Mouse (Mus musculus) kidney, postnatal 14 days (tissue): ENCODE measurements around the gene Pik3ca.

Experiments used
- DNase-seq: peaks from one replicate; pipeline ENCODE4 v3.0.0; 2022; ENCODE audit warnings: mixed read lengths

The Pik3ca gene

DNA sequence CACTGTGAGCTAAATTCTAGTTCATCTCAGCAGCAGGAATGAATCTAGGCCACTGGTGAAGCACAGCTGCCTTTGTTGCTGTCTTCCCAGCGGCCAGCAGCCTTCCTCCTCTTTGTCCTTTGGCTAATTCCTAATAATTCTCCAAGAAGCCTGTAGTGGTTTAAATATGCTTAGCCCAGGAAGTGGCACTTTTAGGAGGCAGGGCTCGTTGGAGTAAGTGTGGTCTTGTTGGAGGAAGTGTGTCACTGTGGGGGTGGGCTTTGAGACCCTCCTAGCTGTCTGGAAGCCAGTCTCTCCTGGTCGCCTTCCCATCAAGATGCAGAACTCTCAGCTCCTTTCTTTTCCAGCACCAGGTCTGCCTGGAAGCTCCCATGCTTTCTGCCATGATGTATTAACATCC is 108.4 kb downstream of the Pik3ca start:
- no peak for DNase-seq

DNA sequence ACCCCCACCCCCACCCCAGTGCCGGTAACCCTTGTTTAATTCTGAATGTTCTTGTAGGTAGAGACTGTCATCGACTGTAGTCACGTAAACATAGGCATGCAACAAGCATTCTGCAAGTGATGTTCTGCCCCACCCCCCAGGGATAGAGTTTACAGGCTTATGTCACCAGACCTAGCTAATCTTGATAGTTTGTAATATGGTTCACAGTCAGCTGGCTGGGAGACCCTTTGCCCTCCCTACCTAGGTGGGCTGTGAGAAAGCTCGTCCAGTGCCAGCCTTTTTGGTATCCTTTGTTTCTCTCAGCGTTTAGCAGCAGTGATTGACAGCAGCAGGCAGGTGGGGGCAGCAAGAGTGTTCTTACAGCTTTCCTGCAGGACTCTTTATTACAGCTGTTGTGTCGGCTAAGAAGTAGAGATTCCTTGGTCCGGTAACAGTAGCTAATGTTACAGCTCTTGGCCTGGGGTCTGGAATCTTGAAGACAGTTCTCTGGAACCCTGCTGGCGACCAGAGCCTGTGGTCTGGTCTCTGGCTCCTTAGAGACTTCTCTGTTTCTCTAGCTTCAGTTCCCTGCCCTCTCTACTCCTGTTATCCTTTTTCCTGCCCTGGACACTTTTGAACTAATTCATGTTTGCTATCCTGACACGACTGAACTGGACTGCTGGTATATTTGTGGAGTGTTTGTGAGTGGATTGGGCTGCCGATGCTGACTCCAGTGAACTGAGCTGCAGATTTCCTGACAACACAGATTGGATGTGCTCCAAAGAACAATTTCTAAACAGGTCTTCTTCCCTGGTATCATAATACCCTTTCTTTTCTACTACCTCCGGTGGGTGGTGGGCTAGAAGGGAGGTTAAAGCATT is 109.1 kb downstream of the Pik3ca start:
- no peak for DNase-seq

DNA sequence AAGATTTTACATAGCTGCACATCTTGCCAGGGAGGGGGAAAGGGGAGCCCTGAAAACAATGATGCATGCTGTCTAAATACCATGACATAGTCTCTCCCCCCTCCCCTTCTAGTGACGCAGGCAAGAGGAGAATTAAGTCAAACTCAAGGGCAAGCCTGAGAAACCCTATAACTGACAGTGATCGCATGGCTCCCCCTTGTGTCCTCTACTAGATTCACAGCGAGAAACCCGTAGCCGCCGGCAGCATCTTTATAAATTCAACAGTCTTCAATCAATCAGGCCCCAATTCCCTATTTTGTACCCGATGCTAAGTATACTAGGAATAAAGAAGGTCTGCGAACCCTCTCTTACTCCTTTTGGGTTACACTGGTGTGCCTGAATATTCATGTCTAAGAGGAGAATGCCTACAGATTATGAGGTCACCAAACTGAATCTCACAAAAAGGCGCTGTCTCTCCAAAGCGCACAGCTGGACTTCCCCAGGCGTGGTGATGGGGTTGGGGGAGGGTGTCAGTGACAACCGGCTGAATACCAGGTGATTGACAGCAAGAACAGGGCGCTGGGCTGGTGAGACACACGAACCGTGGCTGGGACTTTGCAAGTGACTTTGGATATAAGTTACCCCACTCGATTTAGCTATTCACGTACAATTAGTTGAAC is 111.3 kb downstream of the Pik3ca start:
- peak; percentile 75 for DNase-seq

DNA sequence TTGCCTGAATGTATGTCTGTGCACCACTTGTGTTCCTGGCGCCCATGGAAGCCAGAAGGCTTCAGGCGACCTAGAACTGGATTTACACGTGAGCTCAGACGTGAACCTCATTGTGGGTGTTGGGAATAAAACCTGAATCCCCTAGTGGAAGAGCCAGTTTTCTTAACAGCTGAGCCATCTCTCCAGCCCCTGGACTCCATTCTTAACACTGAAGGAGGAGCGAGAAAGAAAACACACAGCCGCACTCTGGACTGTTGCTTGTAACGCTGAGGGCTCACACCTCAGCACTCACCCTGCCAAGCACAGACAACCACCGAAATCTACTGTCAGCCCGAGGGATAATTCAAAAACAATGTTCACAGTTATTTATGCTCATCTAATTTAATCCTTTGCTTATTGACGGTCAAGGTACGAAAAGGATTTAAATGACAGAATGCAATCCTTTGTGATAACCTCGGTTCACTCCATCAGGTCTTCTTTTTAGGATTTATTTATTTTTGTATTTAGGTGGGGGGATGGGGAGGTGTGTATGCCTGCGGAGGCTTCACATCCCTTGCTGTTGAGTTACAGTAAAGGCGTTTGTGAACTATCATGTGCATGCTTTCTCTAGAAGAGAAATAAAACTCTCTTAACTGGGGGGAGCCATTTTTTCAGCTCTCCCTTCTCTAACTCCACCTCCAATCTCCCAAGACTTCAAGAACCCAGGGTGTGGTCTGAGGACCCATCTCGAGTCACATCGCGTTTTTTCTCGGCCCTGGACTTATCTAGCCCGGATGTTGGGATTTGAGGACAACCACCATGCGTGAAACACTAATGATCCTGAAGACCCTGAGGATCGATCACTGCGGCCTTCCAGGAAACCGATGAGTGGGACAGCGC is 112.3 kb downstream of the Pik3ca start, which contains the start of gene Zfp639:
Gene Zfp639 (plus strand): TSS at position 764 of the 879 bp plus-strand sequence.
- no peak for DNase-seq

DNA sequence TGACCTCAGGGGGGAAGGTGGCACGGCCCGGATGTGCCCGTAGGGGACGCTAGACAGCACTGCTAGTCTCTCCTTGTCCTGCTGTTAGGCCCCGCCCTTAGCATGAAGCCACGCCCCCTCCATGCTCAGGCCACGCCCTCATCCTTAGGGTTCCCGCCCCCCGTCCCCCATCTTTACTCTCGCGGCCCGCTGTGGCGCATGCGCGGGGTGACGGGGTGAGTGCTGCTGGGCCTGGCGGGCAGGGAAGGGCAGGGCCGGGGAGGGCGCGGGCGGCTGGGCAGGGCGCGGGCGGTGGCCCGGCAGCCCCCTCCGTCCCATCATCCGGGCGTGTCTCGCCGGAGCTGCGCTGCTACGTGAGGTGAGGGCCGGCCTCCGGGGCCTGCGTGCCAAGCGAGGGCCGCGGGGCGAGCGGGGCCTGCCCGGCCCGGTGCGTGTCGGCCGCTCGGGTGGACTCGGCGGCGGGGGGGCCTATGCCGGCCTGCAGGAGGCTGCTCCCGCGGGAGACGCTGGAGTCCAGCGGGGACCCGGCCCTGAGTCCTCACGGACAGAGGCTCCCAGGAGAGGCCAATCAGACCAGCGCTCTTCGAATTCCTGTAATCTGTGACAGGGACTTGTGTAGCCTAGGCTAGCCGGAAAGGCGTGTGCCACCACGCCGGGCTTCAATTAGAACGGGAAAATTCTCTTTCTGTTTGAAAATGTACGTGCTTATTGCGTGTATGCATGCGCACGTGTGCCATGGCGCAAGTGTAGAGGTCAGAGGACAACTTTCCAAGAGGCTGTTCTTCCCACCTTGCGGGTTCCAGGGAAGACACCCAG is 113.1 kb downstream of the Pik3ca start:
- DNase-seq, result peak; percentile 97

DNA sequence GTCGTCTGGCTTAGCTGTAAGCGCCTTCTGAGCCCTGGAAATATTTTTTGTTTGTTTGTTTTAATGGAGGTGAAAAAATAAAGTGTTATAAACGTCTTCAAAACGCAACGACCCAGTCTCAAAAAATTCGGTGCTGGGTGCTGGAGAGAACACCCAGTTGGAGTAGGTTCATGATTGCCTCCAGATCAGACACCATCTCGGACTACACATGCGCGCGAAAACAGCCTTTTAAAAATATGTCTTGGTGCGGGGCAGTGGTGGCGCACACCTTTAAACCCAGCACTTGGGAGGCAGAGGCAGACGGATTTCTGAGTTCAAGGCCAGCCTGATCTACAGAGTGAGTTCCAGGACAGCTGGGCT is 113.7 kb downstream of the Pik3ca start:
- DNase-seq, result peak; percentile 34

DNA sequence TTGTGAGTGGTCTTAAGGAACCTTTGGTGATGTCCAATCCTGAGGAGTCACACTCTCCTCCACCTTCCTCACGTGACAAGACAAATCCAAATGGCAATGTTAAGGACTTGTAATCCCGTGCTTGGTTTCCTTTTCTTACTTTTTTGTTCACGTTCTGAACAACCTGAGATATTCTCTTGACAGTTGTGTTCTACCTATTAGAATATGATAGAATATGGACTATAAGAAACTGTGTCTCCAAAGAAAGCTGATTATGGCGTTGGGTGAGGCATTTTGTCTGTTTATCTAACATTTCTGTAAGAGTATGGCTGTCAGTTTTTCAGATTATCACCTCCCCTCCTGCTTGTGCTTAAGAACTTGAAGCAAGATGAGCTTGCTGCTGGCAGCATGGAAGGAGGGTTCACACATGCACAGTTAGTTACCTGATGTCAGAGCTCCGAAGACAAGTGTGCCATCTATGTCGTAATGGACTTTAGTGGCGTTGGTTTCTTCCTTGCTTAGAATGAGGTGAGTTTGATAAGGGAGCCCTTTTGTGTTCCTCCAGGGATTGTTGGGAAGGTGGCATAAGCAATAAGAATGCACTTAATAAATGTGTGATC is 115.3 kb downstream of the Pik3ca start:
- DNase-seq, result no peak

DNA sequence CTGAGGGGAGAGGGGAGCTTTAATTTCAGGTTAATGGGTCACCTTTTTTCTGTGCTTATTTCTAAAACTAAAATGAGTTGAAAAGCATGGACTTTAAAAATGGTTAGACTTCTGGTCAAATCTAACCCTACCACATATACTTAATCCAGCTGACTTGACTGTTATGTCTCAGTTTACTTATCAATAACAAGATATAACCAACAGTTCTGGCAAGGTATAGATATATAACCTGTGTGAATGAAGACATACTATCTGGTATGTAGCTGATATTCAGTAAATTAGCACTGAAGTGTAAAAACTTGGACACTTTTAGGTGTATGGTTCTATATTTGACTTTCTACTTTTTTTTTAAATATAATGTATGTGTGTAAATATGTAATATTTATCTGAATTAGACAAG is 116.1 kb downstream of the Pik3ca start:
- no peak for DNase-seq
